Mouse (Mus musculus) ovary, postnatal 10 days (tissue): ENCODE results near the gene Atxn1.

Source experiments
- DNase-seq: peaks from one replicate; pipeline ENCODE4 v3.0.0; 2022; ENCODE audit warnings: low spot score

Gene Atxn1

DNA sequence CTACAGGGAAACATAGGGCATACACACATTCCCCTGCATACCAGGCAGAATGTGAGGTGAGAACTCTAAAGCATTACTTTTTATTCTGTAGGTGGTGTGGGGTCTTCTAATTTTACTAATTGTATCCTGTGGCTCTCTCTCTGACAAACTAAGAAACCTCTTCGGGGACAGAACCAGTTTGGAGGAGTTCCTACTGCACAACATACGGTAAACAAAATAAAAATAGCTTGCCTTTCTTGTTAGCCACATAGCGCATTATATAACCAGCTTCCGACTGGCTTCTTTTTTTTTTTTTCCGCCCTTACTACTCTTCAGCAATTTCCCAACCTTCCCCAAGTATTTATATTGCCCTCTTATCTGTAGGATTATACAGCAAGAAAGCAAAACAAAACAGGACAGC, 2.0 kb downstream of the Atxn1 start:
- DNase-seq = no peak

DNA sequence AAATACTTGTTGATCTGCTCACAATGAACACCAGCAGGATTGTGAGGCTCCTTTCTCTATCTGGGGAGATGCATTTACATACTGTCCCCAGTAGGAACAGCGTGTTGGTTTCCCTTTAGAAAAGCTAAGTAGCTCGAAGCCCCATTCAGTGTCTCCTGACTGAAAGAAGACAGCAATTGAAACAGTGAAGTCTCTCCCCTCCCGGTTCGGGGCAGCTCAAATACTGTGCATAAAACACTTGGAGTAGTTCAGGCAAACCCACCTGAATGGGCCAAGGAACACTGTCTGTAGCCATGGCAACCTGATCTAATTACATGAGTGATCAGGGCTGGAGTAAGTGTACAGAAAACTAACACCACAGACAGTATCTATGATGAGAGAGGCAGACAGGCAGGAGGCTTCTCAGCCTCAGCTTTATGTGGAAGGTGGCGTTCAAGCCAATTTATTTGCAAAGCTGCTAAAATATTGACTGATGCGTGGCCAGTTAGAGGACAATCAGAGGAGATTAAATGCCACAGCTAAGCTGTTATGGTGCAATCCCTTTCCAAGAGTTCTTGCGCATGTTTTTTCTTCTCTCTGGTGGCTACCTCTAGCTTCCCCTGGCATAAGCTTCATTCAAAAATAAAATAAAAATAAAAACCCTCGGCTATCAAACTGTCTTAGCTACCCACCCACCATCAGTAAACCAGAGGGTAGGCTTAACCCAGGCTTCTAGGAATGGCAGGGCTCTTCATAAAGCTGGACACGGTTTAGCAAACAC, 2.8 kb downstream of the Atxn1 start:
- DNase-seq = no peak

DNA sequence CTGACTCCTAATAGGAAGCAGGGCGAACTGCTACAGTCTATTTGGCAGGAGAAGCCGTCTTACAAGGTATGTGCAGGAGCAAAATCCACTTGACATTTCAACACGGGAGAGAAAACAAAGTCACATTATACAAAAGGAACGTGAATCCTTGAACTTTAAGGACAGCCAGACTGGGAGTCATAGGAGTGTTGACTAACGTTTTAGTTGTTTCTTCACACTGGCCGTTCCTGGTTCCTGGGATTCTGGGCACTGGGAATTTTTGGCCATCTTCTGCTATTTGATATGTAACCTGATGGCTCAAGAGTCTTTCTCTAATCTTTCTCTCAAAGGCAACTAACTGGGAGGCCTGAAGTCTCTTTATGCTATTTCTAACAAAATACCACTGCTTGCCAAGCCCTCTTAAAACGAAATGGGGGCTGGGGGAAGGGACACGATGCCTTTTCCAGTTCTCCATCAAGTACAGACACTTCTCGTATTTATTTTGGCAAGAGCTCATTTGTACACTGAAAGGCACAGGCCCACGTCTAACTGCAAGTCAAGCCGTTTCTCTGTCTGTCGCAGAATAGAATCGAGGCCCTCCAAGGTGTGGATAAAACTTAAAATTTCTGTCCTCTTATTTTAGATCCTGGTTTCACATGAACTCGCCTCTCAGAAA, 4.4 kb downstream of the Atxn1 start:
- DNase-seq = no peak

DNA sequence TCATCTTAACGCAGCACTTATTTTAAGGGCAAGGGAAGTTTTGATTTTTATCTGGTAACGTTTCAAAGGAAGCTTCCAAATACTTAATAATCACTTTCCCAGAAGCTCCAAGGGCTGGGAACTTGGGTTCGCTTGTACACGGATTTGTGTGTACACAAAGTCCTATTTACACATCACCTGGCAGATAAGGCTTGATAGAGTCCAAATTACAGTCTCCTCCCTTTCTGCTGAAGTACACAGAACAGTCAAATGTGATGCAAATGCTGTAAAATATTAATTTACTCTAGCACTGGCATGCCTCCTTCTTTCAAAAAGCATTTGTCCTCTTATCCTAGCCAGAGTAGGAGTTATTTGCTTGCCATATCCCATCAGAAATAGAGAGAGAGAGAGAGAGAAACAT, 6.5 kb downstream of the Atxn1 start:
- no peak for DNase-seq

DNA sequence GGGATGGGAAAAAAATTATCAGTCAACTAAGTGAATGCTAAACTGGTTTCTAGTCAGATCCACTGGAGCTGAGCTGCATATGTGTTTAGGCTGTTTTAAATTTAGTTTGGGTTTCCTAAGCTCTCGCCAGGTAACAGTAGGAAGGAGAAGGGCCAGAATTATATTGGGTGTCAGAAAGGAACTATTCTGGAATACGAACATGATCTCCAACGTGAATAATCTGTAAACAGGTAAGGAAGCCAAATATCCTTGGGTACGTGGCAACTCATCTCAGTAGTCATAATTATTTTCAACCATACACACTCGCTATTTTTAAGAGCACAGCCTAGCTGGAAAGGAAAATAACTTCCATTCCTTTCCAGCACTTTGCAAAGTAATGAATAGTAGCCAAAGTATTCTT, 7.2 kb downstream of the Atxn1 start:
- DNase-seq = no peak

DNA sequence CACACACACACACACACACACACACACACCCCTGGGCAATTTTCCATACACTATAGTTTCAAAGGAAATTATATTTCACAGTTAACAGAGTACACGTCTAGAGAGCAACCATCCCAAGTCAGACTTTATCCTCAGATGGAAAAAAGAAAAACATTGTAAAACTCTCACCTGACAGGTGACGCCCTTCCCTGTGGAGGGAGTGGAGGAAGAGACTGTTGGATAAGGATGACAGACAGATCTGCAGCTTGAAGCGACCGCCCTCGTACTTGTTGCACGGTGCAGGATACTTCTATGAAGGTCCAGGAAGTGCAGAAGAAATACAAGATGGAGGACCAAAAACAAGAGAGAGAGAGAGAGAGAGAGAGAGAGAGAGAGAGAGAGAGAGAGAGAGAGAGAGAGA, 8.5 kb downstream of the Atxn1 start:
- no peak for DNase-seq

DNA sequence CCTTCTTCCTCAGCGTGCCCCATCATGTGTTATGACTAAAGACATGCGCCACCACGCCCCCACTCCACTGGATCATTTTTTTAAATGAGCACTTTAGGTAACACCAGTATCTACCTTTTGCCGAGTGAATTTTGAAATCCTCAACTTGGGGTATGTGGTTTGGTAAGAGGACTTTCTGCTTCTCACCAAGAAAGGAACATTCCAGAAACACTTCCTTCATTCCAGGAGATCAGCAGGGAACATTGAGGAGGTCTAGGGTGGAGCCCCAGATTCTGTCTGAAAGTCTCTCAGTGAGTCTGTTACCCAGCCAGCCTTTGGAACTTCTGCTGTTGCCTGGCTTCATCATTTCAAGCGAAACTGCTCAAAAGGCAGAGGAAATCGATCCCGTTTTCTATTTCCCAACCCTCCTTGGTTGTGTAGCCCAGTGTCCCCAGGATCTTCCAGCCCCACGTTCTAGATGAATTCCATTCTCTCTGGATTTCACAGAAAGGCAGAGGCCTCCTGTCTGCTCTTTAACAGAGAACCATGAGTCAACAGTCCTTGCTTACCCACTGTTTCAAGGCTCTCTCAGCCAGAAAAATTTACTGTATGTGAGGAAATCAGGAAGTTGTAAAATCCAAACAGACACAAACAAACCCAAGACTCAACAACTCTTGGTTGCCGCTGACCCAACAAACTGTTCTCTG, 9.3 kb downstream of the Atxn1 start:
- no peak for DNase-seq

DNA sequence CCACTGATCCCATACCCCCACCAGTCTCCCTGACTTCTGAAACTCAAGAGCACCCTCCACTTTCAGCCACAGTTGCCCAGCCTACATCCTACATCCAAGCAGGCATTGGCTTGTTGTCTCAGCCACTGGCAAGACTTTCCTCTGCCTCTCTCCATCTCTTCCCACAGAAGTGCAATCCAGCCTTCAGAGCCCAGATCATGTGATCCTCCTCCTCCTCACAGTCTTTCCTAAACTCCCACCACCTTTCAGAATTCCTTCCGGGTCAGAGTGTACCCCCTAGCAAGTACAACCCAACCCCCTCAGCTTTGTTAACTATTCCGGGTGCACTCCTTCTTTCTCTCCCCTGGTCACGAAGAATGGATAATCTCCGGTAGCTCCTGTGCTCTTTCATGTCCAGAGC, 11.7 kb downstream of the Atxn1 start:
- DNase-seq = no peak

DNA sequence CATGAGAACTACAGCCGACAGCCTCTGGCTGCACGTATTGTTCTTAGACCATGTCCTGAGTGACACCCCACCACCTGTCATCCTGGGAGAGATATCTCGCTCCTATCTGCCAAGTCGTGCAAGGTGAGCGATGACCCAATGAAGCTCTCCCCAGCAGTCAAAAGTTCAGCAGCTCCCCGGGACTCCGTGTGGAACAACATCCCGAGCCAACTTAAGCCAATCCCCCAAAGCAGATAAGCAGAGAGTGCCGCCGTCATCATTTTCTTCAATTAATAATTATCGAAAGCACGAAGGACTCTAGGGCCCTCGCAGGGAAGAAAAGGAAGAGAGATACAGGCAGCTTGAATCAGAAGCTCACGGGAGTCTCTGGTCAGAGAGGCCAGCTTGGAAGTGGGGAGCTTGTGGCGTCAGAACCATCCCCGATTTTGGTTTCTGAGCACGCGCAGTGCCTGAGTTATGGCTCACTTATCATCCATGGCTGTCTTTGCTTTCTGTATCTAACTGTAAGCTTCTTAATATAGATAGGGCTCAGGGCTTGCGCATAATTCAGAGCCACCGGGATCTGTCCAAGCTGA, 13.7 kb downstream of the Atxn1 start:
- no peak for DNase-seq

DNA sequence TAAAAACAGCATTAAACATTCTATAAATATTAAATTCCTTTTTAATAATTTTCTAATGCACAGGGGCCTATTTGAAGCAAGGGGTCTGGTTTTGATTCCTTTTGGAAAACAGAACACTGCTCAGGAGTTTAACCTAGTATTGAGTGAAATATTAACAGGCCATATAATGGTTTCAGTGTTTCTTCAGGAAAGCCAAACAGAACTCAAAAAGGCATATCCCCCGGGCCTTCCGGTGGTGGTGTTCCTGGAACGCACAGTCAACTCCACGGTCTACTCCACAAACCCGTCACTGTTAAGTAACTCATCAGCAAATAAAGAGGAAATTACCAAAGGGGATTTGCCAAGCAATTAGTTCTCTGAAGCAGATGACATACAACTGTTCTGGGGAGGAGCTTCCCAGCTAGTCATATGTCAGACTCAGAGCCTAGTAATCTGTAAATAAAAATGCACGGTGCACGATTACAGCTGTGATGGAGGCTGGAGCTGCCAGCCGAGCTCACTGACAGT, 14.4 kb downstream of the Atxn1 start:
- DNase-seq = no peak

DNA sequence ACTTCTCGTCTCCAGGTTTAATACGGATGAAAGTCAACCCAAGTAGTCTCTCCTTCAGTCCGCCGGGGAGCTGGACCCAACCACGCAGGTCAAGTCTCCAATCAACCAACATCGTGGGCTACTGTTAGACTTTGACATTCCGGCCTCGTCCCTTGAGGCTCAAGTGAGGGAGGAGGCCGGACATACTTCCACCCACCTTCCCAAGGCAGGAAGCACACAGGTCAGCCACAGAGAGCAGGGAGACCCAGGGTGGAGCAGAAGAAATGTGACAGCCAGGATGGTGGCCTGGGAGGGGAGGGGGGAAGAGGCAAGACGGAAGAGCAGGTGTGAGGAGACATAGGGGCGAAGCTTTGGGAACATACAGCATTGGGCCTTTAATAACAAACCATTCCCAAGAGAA, 18.7 kb downstream of the Atxn1 start:
- DNase-seq = no peak

DNA sequence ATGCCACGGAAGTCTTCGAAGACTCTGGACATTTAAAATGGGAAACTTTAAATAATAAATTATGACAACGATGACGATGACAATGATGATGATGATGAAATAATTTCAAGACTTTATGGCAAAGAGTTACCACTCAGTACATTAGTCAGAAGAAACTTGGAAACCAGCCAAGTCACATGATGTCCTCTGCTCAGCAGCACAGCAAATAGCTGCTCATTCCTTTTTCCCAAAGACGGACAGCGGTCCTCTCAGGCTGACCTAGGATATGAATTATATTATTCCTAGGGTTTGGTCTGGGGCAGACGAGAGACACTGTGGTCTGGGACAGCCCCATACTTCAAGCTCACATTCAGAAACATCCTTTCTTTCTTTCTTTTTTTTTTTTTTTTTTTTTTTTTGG, 22.5 kb downstream of the Atxn1 start:
- no peak for DNase-seq

DNA sequence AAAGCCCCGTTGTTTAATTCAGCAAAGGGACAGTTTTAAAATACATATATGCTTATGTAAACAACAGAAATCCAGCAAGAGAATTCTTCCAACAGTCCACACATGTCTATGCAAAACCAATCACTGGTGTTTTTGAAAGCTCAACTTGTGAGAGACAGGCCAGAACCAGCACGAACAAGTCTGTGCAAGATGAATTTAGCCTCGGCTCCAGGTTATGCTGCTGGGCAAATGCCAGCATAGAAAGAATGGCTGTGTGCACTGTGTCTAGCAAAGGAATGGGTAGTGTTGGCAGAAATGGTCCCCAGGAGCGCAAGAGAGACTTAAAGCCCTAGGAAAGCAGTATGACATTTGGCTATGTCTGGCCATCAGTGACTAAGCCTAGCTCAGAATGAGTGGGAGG, 24.1 kb downstream of the Atxn1 start:
- no peak for DNase-seq

DNA sequence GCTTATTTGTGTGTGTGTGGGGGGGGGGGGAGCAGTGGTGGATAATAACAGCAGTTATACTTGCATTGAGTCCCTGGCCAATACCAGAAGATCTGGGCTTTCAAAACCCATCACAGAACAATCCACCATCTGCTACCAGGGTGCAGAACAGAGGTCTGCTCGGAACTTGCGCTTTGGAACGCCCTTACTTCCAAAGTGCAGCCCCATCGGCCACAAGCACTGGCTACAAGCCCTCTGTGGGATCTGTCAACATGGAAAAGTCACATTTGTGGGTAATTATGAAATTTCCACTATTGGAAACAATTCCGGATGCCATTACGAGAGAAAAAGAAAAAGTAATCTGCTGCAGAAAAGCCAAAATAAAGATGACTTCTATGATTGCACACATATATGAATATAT, 25.2 kb downstream of the Atxn1 start:
- no peak for DNase-seq

DNA sequence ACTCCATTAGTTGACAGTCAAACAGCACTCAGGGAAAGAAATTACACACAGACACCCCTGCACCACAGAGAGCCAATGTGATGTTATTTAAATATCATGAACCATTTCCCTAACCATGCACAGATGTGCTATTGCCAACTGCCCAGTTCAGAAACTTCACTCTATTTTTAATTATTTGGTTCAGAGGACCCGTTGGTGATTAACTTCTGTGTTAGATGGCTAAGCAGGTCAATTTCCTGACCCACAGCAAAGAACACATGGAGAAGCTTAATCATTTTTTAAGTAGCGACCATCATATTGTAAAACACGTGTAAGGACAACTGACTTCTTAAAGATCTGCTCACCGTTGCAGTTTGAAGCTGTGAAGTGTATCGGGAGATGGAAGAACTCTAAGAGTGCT, 26.7 kb downstream of the Atxn1 start:
- no peak for DNase-seq

DNA sequence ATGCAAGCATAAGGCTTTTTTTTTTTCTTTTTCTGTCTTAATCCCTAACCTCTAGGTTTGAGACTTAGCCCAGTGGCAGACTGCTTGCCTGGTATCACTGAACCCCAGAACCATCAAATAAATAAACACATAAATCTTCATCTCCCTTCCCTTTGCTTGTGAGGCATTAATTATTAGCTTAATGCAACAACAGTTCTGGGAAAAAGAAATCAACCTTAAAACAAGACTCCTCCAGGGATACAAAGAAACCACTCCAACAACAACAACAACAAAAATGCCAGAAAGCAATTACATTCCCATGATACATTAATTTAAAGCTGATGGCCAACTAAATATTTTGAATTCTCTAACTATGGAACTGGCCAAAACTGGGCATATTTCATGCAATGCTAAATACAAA, 28.0 kb downstream of the Atxn1 start:
- no peak for DNase-seq

DNA sequence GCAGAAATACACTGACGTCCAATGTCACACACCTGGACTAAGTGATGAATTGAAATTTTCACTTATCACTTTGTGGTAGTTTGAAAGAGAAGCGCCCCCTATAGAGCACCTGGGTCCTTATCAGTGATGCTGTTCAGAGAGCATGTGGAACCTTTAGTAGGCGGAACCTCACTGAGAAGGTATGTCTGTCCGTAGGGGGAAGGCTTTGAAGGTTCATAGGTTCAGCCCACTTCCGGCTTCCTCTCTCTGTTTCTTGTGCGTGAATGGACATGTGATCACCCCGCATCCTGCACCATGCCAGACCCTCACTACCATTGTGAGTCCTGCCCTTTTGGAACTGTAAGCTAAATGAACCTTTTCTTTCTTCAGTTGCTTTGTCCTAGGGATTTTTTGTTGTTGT, 29.0 kb downstream of the Atxn1 start:
- no peak for DNase-seq

DNA sequence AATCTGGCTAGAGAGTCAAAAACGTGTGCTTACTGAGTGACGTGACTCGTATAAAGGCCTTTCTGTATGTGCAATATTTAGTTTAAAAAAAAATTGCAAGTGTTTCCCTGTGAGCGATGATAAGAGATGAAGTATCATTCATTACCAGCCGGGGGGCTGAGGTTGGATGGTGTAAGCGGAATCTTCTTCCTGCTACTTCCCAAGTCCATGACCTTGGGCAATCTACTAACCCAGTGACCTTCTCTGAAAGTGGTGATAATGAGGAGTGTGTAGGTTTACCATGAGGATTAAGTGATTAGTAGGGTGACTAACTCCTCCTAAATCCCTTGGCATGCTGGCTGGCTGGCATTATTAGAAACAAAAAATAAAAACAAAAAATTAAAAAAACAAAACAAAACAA, 30.0 kb downstream of the Atxn1 start:
- no peak for DNase-seq

DNA sequence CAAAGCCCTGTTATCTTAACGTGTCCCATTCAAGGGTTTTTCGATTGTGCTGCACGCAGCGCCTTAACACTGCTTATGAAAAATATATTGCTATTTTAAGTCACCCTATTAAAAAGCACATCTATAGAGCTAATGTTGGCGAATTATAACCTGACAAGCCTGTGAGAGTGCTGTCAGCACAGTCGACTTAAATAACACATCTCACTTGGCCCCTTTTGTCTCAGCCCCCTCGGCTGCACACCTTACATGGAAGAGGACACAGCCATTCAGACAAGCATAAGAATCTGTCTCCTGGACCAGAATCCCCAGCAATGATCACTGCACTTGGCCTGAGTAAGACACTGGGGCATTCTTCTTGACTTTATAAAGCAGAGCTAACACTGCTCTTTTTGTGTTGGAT, 30.7 kb downstream of the Atxn1 start:
- no peak for DNase-seq

DNA sequence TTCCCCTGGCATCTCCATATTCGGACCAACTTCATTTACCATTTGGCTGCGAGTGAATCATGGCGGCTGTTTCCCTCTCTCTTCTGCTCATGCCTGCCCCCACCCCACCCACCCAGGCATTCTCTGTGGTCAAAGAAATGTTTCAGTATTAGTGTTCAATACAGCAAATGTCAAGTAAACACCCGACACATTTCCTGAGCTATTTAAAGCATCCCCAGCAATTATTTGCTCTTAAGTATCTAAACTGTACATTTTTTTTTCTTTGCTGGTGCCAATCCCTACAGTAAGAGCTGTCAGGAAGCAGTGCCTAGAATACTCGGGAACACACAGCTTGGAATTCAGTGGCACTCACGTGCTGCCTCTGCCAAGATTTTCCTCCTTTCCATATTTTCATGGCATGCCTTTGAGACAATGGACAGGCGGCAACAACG, 32.3 kb downstream of the Atxn1 start:
- no peak for DNase-seq

DNA sequence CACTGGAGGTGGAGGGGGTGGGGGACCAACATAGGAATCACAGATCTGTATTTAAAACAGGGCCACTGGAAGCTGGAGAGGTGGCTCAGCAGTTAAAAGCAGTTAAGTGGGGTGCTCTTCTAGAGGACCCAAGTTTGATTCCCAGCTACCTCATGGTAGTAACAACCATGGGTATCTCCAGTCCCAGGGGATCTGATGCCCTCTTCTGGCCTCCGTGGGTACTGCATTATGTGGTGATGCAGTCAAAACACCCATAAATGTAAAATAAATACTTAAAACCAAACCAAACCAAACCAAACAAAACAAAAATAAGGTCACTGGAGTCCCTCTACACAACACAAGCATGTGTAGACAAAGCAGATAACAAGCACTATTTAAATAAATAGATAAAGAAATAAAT, 32.9 kb downstream of the Atxn1 start:
- no peak for DNase-seq

DNA sequence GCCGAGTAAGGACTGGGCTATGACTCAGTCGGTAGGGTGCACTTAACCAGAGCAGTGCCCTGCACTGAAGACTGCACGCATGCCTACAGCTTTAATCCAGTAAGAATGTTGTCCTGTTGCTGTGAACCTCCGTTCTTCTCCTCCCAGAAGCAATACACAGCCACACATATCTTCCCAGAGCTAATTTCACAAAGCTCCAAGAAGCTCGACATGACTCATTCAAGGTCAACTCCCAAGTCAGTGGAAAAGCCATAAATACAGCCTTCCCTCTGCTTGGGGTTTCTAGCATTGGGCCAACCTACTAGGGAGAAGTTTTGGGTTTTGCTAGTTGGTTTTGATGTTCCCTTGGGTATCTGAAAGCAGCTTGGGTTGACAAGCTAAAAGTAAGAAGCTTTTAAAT, 33.6 kb downstream of the Atxn1 start:
- no peak for DNase-seq

DNA sequence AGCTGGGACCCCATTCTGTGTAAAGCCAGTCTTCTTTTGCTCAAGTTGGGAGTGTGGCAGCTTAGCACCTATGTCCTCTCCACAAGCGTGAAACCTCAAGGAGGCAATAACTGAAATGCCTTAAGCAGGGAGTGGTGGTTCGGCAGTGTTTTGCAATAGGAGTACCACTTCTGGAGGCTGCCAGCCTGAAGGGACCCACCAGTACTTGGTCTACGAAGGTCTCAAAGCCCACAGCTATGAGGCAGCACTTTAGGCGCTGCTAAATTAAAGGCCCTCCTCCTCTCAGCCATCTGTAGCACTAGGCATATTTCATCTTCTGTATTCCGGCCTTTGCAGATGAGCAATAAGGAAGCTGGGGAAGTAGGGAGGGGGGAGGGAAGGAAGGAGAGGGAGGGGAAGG, 35.1 kb downstream of the Atxn1 start:
- no peak for DNase-seq
